Mouse (Mus musculus): ENCODE measurements around the gene Cplane1.
"Not testable (repeated sequence)": the region's sequence is repeated elsewhere in the genome, so short reads cannot be mapped to it uniquely, and the experiment has no call there.

The Cplane1 gene

GRCm38 (mm10) chr15:8168591-8169265 is at the start of gene Cplane1:
Cplane1 (plus strand) TSS chr15:8169106.
- peak; percentile 89 to 91 for DNase-seq (ENCODE audit: low spot score in 2 of 2)

GRCm38 (mm10) chr15:8129281-8129680 is 39.6 kb upstream of the Cplane1 start:
- no peak for DNase-seq (ENCODE audit: low spot score in 2 of 2)

- no peak for DNase-seq (ENCODE audit: low spot score in 2 of 2)
Measured at GRCm38 (mm10) chr15:8131268-8131667, 37.6 kb upstream of the Cplane1 start.

- DNase-seq (ENCODE audit: low spot score in 2 of 2) = no peak
Measured at GRCm38 (mm10) chr15:8131761-8132160, 37.1 kb upstream of the Cplane1 start.

GRCm38 (mm10) chr15:8135606-8136005 is 33.3 kb upstream of the Cplane1 start:
- no peak for DNase-seq (ENCODE audit: low spot score in 2 of 2)

GRCm38 (mm10) chr15:8161841-8162240 is 7.1 kb upstream of the Cplane1 start:
- DNase-seq (ENCODE audit: low spot score in 2 of 2) = no peak

GRCm38 (mm10) chr15:8169266-8169746 is 400 bp downstream of the Cplane1 start:
- DNase-seq (ENCODE audit: low spot score in 2 of 2) = no peak

- DNase-seq (ENCODE audit: low spot score in 2 of 2) = no peak
Measured at GRCm38 (mm10) chr15:8189563-8189962, 20.7 kb downstream of the Cplane1 start.

- DNase-seq (ENCODE audit: low spot score in 2 of 2) = no peak
Measured at GRCm38 (mm10) chr15:8190435-8190834, 21.5 kb downstream of the Cplane1 start.

GRCm38 (mm10) chr15:8200317-8200716 is 31.4 kb downstream of the Cplane1 start:
- no peak for DNase-seq (ENCODE audit: low spot score in 2 of 2)

- DNase-seq (ENCODE audit: low spot score in 2 of 2) = no peak
Measured at GRCm38 (mm10) chr15:8208362-8208761, 39.5 kb downstream of the Cplane1 start.

GRCm38 (mm10) chr15:8214811-8215210 is 45.9 kb downstream of the Cplane1 start:
- DNase-seq (ENCODE audit: low spot score in 2 of 2) = no peak

GRCm38 (mm10) chr15:8234167-8234566 is 65.3 kb downstream of the Cplane1 start:
- not testable (repeated sequence) for DNase-seq (ENCODE audit: low spot score in 2 of 2)

GRCm38 (mm10) chr15:8265946-8266345 is 97.0 kb downstream of the Cplane1 start:
- DNase-seq (ENCODE audit: low spot score in 2 of 2) = no peak

GRCm38 (mm10) chr15:8267211-8267610 is 98.3 kb downstream of the Cplane1 start:
- no peak for DNase-seq (ENCODE audit: low spot score in 2 of 2)

- no peak for DNase-seq (ENCODE audit: low spot score in 2 of 2)
Measured at GRCm38 (mm10) chr15:8268231-8268630, 99.3 kb downstream of the Cplane1 start.

GRCm38 (mm10) chr15:8271952-8272351 is 103.0 kb downstream of the Cplane1 start:
- no peak for DNase-seq (ENCODE audit: low spot score in 2 of 2)

GRCm38 (mm10) chr15:8277916-8278315 is 109.0 kb downstream of the Cplane1 start:
- not testable (repeated sequence) for DNase-seq (ENCODE audit: low spot score in 2 of 2)

GRCm38 (mm10) chr15:8279320-8279779 is 110.4 kb downstream of the Cplane1 start:
- DNase-seq (ENCODE audit: low spot score in 2 of 2) = no peak

GRCm38 (mm10) chr15:8279929-8280610 is 111.2 kb downstream of the Cplane1 start:
- DNase-seq (ENCODE audit: low spot score in 2 of 2) = no peak

- DNase-seq (ENCODE audit: low spot score in 2 of 2) = no peak
Measured at GRCm38 (mm10) chr15:8281701-8282100, 112.8 kb downstream of the Cplane1 start.

GRCm38 (mm10) chr15:8282155-8282554 is 113.2 kb downstream of the Cplane1 start:
- no peak for DNase-seq (ENCODE audit: low spot score in 2 of 2)

- DNase-seq (ENCODE audit: low spot score in 2 of 2) = no peak
Measured at GRCm38 (mm10) chr15:8291251-8291650, 122.3 kb downstream of the Cplane1 start.
